Mouse (Mus musculus) forebrain, postnatal 0 days (tissue): Measurements from ENCODE around the gene Ltv1. TPM values are rescaled to one million over a fixed set of nuclear protein-coding genes. Genes with fewer than 3 reads are reported as not detected.

ENCODE experiments used
- ATAC-seq: fragments of 200-750 bp; cut with Nextera tagmentation; 2 replicates; pipeline ENCODE4 v1.8.0; 2017; ENCODE audit warnings: mild to moderate bottlenecking, moderate library complexity
- DNase-seq: peaks from one replicate; pipeline ENCODE4 v3.0.0-alpha.2; 2015
- H3K27ac ChIP-seq: fragments of 300-500 bp; sonication (generic); 2 replicates; pipeline ENCODE4 v1.5.1; 2014; ENCODE audit warnings: low read depth, mild to moderate bottlenecking, antibody characterized with exemption, low read length, moderate library complexity, mixed read lengths
- H3K27me3 ChIP-seq: fragments of 300-500 bp; sonication (generic); 2 replicates; pipeline ENCODE4 v1.6.1; 2014; ENCODE audit warnings: mild to moderate bottlenecking, low read length, mixed read lengths; ENCODE audit not compliant: insufficient read depth
- H3K36me3 ChIP-seq: fragments of 300-500 bp; sonication (generic); 2 replicates; pipeline ENCODE4 v1.6.1; 2014; ENCODE audit warnings: mild to moderate bottlenecking, moderate library complexity; ENCODE audit not compliant: insufficient read depth
- H3K4me1 ChIP-seq: fragments of 300-500 bp; sonication (generic); 2 replicates; pipeline ENCODE4 v1.6.1; 2014; ENCODE audit warnings: antibody characterized with exemption; ENCODE audit not compliant: insufficient read depth
- H3K4me2 ChIP-seq: fragments of 300-500 bp; sonication (generic); 2 replicates; pipeline ENCODE4 v1.6.1; 2014; ENCODE audit warnings: low read depth, mild to moderate bottlenecking, moderate library complexity
- H3K4me3 ChIP-seq: fragments of 300-500 bp; sonication (generic); 2 replicates; pipeline ENCODE4 v1.5.1; 2014; ENCODE audit warnings: low read depth, low read length, mixed read lengths
- H3K9ac ChIP-seq: fragments of 300-500 bp; sonication (generic); 2 replicates; pipeline ENCODE4 v1.6.1; 2014; ENCODE audit warnings: mild to moderate bottlenecking
- H3K9me3 ChIP-seq: fragments of 300-500 bp; sonication (generic); 2 replicates; pipeline ENCODE4 v1.6.1; 2016; ENCODE audit warnings: low read length
- CTCF ChIP-seq: sonication (generic); IDR thresholded peaks from 2 replicates; pipeline ENCODE4 v1.5.1; 2016; ENCODE audit warnings: antibody characterized with exemption, control low read depth, low read depth
- WGBS: fragments of 180-500 bp; shearing (Covaris S2); extraction: QIAGEN DNeasy Blood & Tissue Kit; methylation state at CpG from one replicate; pipeline ENCODE4 v1.1.7; 2014; 5-methylcytosine and 5-hydroxymethylcytosine counted together
- polyA plus RNA-seq: library from polyadenylated mRNA; unstranded; fragments of >200 nt; fragmentation: Nextera tagmentation; extraction: Ambion mirVana; gene quantifications from 2 replicates; pipeline ENCODE4 v1.2.1, GENCODE M21; 2015
- total RNA-seq: library from RNA; depleted of rRNA; stranded (reverse); fragments of >200 nt; gene quantifications from 2 replicates; pipeline ENCODE4 v1.2.3, GENCODE M21; 2014; rRNA removed

The Ltv1 gene
- total RNA-seq: 11.3 and 15.5 TPM in 2 replicates
- 21.4 and 27.9 TPM in 2 replicates for polyA plus RNA-seq

GRCm38 (mm10) chr10:13192731-13193351 lies at the start of gene Ltv1:
Gene Ltv1, minus strand, starts transcription at chr10:13193168.
- no peaks in the 10 kb centered on the region for H3K27me3 ChIP-seq
- no peaks in the 10 kb centered on the region for H3K9me3 ChIP-seq
- peak within 1 kb of the TSS; percentile 57; the same call in 1 of the 2 replicates for H3K27ac ChIP-seq
- peak within 1 kb of the TSS; percentile 65 for H3K4me2 ChIP-seq
- H3K4me1 ChIP-seq: 0 out of 2 replicates have a peak, but pooled peaks cover 7% of the 10 kb centered on the region
- ATAC-seq: peak; percentile 100
- H3K36me3 ChIP-seq: peaks cover 13% of the 10 kb centered on the region; the same call in 1 of the 2 replicates
- DNase-seq: peak; percentile 97
- no peak for TF ChIP-seq CTCF
- peak within 1 kb of the TSS; percentile 89 for H3K4me3 ChIP-seq
- under 1% methylated on average over 43 of the region's 43 CpGs for WGBS
- H3K9ac ChIP-seq: peak within 1 kb of the TSS; percentile 83

- Histone ChIP-seq H3K9ac (no peak overlapping the region), H3K27ac (no peak overlapping the region), H3K9me3 (no peaks in the 10 kb centered on the region), H3K4me3 (no peak overlapping the region), H3K36me3 (no peaks in the 10 kb centered on the region), H3K4me2 (no peak overlapping the region), H3K27me3 (no peaks in the 10 kb centered on the region), H3K4me1 (no peaks in the 10 kb centered on the region)
- no peak for ATAC-seq
- WGBS: 75% methylated on average over 4 of the region's 4 CpGs
- no peak for DNase-seq
- TF ChIP-seq CTCF: no peak
Measured at GRCm38 (mm10) chr10:13240431-13240830, 47.5 kb upstream of the Ltv1 start.

GRCm38 (mm10) chr10:13238188-13238587 lies 45.2 kb upstream of the Ltv1 start:
- no peak overlapping the region for H3K27ac ChIP-seq
- H3K36me3 ChIP-seq: no peaks in the 10 kb centered on the region
- no peaks in the 10 kb centered on the region for H3K4me1 ChIP-seq
- TF ChIP-seq CTCF: no peak
- no peaks in the 10 kb centered on the region for H3K9me3 ChIP-seq
- no peak overlapping the region for H3K4me3 ChIP-seq
- no peak overlapping the region for H3K4me2 ChIP-seq
- H3K9ac ChIP-seq: no peak overlapping the region
- DNase-seq (no peak), ATAC-seq (no peak)
- no peaks in the 10 kb centered on the region for H3K27me3 ChIP-seq
- 91% methylated on average over 4 of the region's 4 CpGs for WGBS

- no peak overlapping the region for H3K27ac ChIP-seq
- ATAC-seq (no peak), DNase-seq (no peak)
- H3K9me3 ChIP-seq: no peaks in the 10 kb centered on the region
- H3K9ac ChIP-seq: no peak overlapping the region
- no peaks in the 10 kb centered on the region for H3K36me3 ChIP-seq
- TF ChIP-seq CTCF: no peak
- no peak overlapping the region for H3K4me2 ChIP-seq
- no peaks in the 10 kb centered on the region for H3K4me1 ChIP-seq
- WGBS: 77% methylated on average over 5 of the region's 5 CpGs
- no peaks in the 10 kb centered on the region for H3K27me3 ChIP-seq
- no peak overlapping the region for H3K4me3 ChIP-seq
Measured at GRCm38 (mm10) chr10:13236866-13237265, 43.9 kb upstream of the Ltv1 start.

- H3K27me3 ChIP-seq: no peaks in the 10 kb centered on the region
- WGBS: 71% methylated on average over 3 of the region's 3 CpGs
Measured at GRCm38 (mm10) chr10:13234503-13234902, 41.5 kb upstream of the Ltv1 start.

GRCm38 (mm10) chr10:13233941-13234340 lies 41.0 kb upstream of the Ltv1 start:
- no peak overlapping the region for H3K9ac ChIP-seq
- no peak overlapping the region for H3K4me2 ChIP-seq
- WGBS: 70% methylated on average over 10 of the region's 10 CpGs
- no peaks in the 10 kb centered on the region for H3K9me3 ChIP-seq
- H3K27me3 ChIP-seq: no peaks in the 10 kb centered on the region
- no peaks in the 10 kb centered on the region for H3K4me1 ChIP-seq
- no peak for TF ChIP-seq CTCF
- H3K36me3 ChIP-seq: no peaks in the 10 kb centered on the region
- H3K4me3 ChIP-seq: no peak overlapping the region
- DNase-seq (no peak), ATAC-seq (no peak)
- H3K27ac ChIP-seq: no peak overlapping the region

More at GRCm38 (mm10) chr10:13234503-13234902, 41.5 kb upstream of the Ltv1 start:
- no peak overlapping the region for H3K4me2 ChIP-seq
- H3K9me3 ChIP-seq: no peaks in the 10 kb centered on the region
- H3K27ac ChIP-seq: no peak overlapping the region
- no peaks in the 10 kb centered on the region for H3K4me1 ChIP-seq
- no peak overlapping the region for H3K9ac ChIP-seq
- DNase-seq: no peak
- TF ChIP-seq CTCF: no peak
- no peaks in the 10 kb centered on the region for H3K36me3 ChIP-seq
- no peak overlapping the region for H3K4me3 ChIP-seq
- ATAC-seq: no peak

- TF ChIP-seq CTCF: no peak
- H3K27me3 ChIP-seq: no peaks in the 10 kb centered on the region
- H3K4me1 ChIP-seq: no peaks in the 10 kb centered on the region
- no peak for DNase-seq
- no peak overlapping the region for H3K27ac ChIP-seq
- H3K9ac ChIP-seq: no peak overlapping the region
- H3K4me3 ChIP-seq: no peak overlapping the region
- WGBS: 62% methylated on average over 2 of the region's 2 CpGs
- H3K9me3 ChIP-seq: no peaks in the 10 kb centered on the region
- no peaks in the 10 kb centered on the region for H3K36me3 ChIP-seq
- no peak overlapping the region for H3K4me2 ChIP-seq
- no peak for ATAC-seq
Measured at GRCm38 (mm10) chr10:13233143-13233622, 40.2 kb upstream of the Ltv1 start.
